Mouse (Mus musculus): ENCODE measurements around the gene Ipo4. TPM values are rescaled to one million over a fixed set of nuclear protein-coding genes. Genes with fewer than 3 reads are reported as not detected.

The Ipo4 gene
- total RNA-seq, 2 experiments from 2014 or later = 96.8 to 108 TPM

Other genes with a start within 250 kb of the Ipo4 start
- gene Dhrs4, start 157.2 kb downstream of the Ipo4 start, total RNA-seq (2021) = 10 to 100 TPM; 82.9 to 85.8 TPM
- gene Carmil3, start 145.3 kb downstream of the Ipo4 start, total RNA-seq (2021) = 10 to 100 TPM; 19.6 to 25.4 TPM
- gene Cpne6, start 125.5 kb downstream of the Ipo4 start, total RNA-seq (2021) = 1 to 10 TPM in 1 of 2 experiments, under 1 TPM in 1; 0.53 to 1.1 TPM
- not detected for gene Nrl, start 111.0 kb downstream of the Ipo4 start, total RNA-seq (2021)
- 10 to 100 TPM; 63.4 to 64.0 TPM for gene Pck2, start 95.7 kb downstream of the Ipo4 start, total RNA-seq (2021)
- 10 to 100 TPM; 84.6 to 91.6 TPM for gene Dcaf11, start 76.0 kb downstream of the Ipo4 start, total RNA-seq (2021)
- gene A730061H03Rik, start 75.6 kb downstream of the Ipo4 start, total RNA-seq (2021) = 1 to 10 TPM; 1.0 to 1.2 TPM
- 1 to 10 TPM; 6.5 to 10.0 TPM for gene Fitm1, start 60.3 kb downstream of the Ipo4 start, total RNA-seq (2021)
- gene Psme1, start 57.8 kb downstream of the Ipo4 start, total RNA-seq (2021) = 100 to 1,000 TPM; 302 to 310 TPM
- 10 to 100 TPM; 40.9 to 47.0 TPM for gene Emc9, start 50.7 kb downstream of the Ipo4 start, total RNA-seq (2021)
- 100 to 1,000 TPM; 336 to 355 TPM for gene Psme2, start 44.8 kb downstream of the Ipo4 start, total RNA-seq (2021)
- gene Rnf31, start 44.2 kb downstream of the Ipo4 start, total RNA-seq (2021) = 10 to 100 TPM; 35.0 to 40.3 TPM
- gene Irf9, start 32.4 kb downstream of the Ipo4 start, total RNA-seq (2021) = 10 to 100 TPM; 19.1 to 19.9 TPM
- 1 to 10 TPM; 8.0 to 8.6 TPM for gene Rec8, start 17.9 kb downstream of the Ipo4 start, total RNA-seq (2021)
- 1 to 10 TPM; 3.8 to 4.5 TPM for gene Gm49378, start 1.9 kb upstream of the Ipo4 start, total RNA-seq (2021)
- gene Tm9sf1, start 7.8 kb upstream of the Ipo4 start, total RNA-seq (2021) = 100 to 1,000 TPM in 1 of 2 experiments, 10 to 100 TPM in 1; 98.6 to 102 TPM
- 1 to 10 TPM; 1.7 to 2.8 TPM for gene Tssk4, start 14.2 kb upstream of the Ipo4 start, total RNA-seq (2021)
- gene Mdp1, start 24.6 kb upstream of the Ipo4 start, total RNA-seq (2021) = 10 to 100 TPM; 57.4 to 63.3 TPM
- gene Gmpr2, start 36.0 kb upstream of the Ipo4 start, total RNA-seq (2021) = 10 to 100 TPM; 29.2 to 29.7 TPM
- gene Nedd8, start 36.2 kb upstream of the Ipo4 start, total RNA-seq (2021) = 100 to 1,000 TPM; 316 to 337 TPM
- gene Tinf2, start 45.9 kb upstream of the Ipo4 start, total RNA-seq (2021) = 10 to 100 TPM; 33.0 to 33.2 TPM
- gene Tgm1, start 78.0 kb upstream of the Ipo4 start, total RNA-seq (2021) = 1 to 10 TPM; 1.4 to 1.8 TPM
- gene Rabggta, start 86.3 kb upstream of the Ipo4 start, total RNA-seq (2021) = 10 to 100 TPM; 23.8 to 25.7 TPM
- 10 to 100 TPM; 74.1 to 77.7 TPM for gene Dhrs1, start 109.7 kb upstream of the Ipo4 start, total RNA-seq (2021)
- gene Nop9, start 109.7 kb upstream of the Ipo4 start, total RNA-seq (2021) = 10 to 100 TPM; 24.5 to 27.1 TPM
- 10 to 100 TPM in 1 of 2 experiments, 1 to 10 TPM in 1; 4.6 to 12.0 TPM for gene Cideb, start 122.5 kb upstream of the Ipo4 start, total RNA-seq (2021)
- gene Ltb4r2, start 125.5 kb upstream of the Ipo4 start, total RNA-seq (2021) = under 1 TPM; 0.17 to 0.34 TPM
- 1 to 10 TPM; 1.3 to 2.9 TPM for gene Ltb4r1, start 130.0 kb upstream of the Ipo4 start, total RNA-seq (2021)
- gene Adcy4, start 148.1 kb upstream of the Ipo4 start, total RNA-seq (2021) = 10 to 100 TPM; 10.4 to 10.9 TPM
- gene Ripk3, start 152.9 kb upstream of the Ipo4 start, total RNA-seq (2021) = 10 to 100 TPM in 1 of 2 experiments, 1 to 10 TPM in 1; 8.4 to 12.2 TPM
- 10 to 100 TPM; 47.0 to 49.4 TPM for gene Nfatc4, start 187.2 kb upstream of the Ipo4 start, total RNA-seq (2021)
- 10 to 100 TPM; 46.0 to 52.0 TPM for gene Nynrin, start 218.1 kb upstream of the Ipo4 start, total RNA-seq (2021)
- gene Cbln3, start 248.4 kb upstream of the Ipo4 start, total RNA-seq (2021) = under 1 TPM; 0.39 to 0.76 TPM
- 10 to 100 TPM; 29.7 to 29.9 TPM for gene Khnyn, start 249.0 kb upstream of the Ipo4 start, total RNA-seq (2021)